ENCODE assay signal across 15 mouse cellular contexts in genomic region chr14:60055231-60055630, GRCm38 (mm10).
DNase-seq lines count a peak whose midpoint lies in the region; ATAC-seq lines count a peak whose summit lies in the region.
"Had no signal": no experiment of that assay in that cellular context is flagged by ENCODE, and none has a peak within 500 bp of the region (broad histone marks: within the 10 kb centered on the region; RNA-seq: fewer than 3 reads in every experiment).

No protein-coding gene starts in this region.

- DNase-seq in heart, adult 11 months = peak; percentile 54
- DNase-seq in heart, postnatal 36 days = no peak
- DNase-seq in lung, postnatal 10 days = peak; percentile 3
- DNase-seq in lung, postnatal 36 days = no peak
- DNase-seq in urinary bladder, postnatal 25 days (ENCODE audit: low spot score) = no peak
- DNase-seq: adrenal gland, adult 8-10 months; cerebellum, adult 11 months; cerebellum, adult 9-10 months; cerebellum, postnatal 25 days; gastrocnemius, postnatal 10 days; heart, adult 2 months had no signal

- intact Hi-C loops in heart, postnatal 36 days (cut with DNase I) = no loop called here

- peak; percentile 18; the same call in 1 of the 2 replicates for ATAC-seq in common myeloid progenitor, adult 5-6 weeks (replicated peaks; ENCODE audit: low read depth, poor library complexity, severe bottlenecking)
- peak; percentile 50 for ATAC-seq in megakaryocyte progenitor cell, adult 5-6 weeks (replicated peaks; ENCODE audit: poor library complexity)
- ATAC-seq: forebrain, embryonic 16.5 days; intestine, embryonic 15.5 days had no signal

Comparison
In these comparisons a context has a peak if more than half of its experiments do, and no peak if none do; other contexts are left out.
1. DNase-seq: peak in heart, adult 11 months (single experiment) and lung, postnatal 10 days (single experiment); none in heart, postnatal 36 days (0 of 2), lung, postnatal 36 days (single experiment) and urinary bladder, postnatal 25 days (single experiment).